Mouse (Mus musculus): ENCODE measurements around the gene Myocos.

The Myocos gene

DNA sequence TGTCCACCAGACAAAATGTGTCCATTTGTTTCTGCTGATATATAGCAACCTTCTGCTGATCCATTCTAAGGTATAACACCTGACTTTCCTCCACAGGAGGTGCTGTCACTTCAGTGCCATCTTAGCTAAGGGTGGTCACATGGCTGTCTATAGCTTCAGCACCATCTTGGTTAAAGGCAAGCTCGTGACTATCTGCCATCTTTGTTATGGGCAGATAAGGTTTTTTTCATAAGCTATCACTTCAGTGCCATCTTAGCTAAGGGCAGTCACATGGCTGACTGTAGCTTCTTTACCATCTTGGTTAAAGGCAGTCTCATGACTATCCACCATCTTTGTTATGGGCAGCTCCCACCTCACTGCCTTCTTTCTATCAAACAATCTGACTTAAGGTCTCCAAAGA, 42.5 kb downstream of the Myocos start:
- no peak for DNase-seq (ENCODE audit: low spot score)

GRCm38 (mm10) chr1:162611191-162611590, 46.8 kb downstream of the Myocos start:
- no peak for DNase-seq (ENCODE audit: low spot score)

DNA sequence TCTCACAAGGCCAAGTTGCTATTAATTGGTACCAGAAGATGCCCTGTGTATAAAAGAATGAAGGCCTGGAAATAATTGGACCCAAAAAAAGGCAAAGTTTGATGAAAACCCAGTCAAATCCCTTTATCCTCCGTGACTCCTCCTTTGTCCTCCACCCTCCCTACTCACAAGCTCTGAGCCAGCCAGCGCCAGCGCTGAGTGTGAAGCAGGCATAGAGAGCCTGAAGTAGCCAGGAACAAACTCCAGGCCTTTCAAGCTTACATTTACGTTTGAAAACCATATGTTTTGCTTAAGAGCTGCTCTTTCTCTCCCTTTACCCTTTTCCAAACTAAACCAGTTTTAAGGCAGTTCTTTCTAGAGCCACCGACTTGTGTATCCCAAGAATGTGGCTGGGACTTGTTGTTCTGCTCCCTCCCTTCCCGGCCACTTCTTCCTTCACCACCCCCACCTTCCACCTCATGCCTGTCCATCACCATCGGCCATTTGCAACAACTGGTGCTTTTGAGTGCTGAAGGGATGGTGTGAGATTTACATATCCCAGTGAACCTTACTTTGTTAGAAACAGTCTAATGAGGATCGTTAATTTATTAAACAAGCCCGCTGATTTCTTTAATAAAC, 48.3 kb downstream of the Myocos start:
- DNase-seq (ENCODE audit: low spot score) = no peak

GRCm38 (mm10) chr1:162608127-162608526, 49.9 kb downstream of the Myocos start:
- DNase-seq (ENCODE audit: low spot score) = no peak

- no peak for DNase-seq (ENCODE audit: low spot score)
These were observed 56.7 kb downstream of the Myocos start for GRCm38 (mm10) chr1:162601288-162601687.

- no peak for DNase-seq (ENCODE audit: low spot score)
These were observed 58.4 kb downstream of the Myocos start for GRCm38 (mm10) chr1:162599617-162600016.

- DNase-seq (ENCODE audit: low spot score) = no peak
These were observed 60.5 kb downstream of the Myocos start for GRCm38 (mm10) chr1:162597379-162598102.
